Mouse (Mus musculus) embryo, embryonic 11 days (tissue): ENCODE data around the gene Ptpn6.

Experiments used
- DNase-seq: peaks from one replicate; pipeline ENCODE4 v3.0.0-alpha.2; 2015

Ptpn6 gene

DNA sequence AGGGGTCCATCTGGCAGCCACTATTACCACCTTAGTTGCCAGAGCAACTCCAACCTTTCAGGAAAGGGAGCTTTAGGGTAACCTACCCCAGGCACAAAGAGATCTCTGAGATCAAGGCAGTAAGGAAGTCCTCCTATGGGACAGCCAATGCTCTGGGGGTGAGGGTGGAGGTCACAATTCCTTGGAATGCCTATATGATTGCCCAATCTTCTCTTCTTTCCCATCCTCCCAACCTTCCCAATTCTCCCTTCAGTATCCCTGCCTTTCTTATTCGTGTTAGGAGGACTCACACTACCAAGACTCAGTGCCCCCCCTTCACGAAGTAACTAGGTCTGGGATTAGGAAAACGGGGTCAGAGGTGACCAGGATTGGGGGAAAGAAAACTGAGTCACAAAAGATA lies 16.8 kb upstream of the Ptpn6 start:
- no peak for DNase-seq

DNA sequence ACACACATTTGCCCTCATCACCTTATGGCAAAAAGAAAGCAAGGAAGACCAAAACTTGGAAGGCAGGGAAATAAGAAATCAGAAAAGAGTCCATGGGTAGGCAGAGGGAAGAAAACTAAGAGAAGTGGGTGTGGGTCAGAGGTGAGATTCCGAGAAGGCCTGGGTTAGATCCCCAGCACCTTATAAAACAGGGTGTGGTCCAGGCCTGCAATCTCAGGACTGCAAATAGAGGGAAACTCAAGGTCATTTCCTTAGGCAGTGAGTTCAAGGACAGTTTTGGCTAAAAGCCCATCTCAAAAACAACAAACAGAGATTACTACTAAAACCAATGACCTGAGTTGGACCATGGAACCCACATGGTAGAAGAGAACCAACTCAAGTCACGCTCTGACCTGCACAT lies 15.3 kb upstream of the Ptpn6 start:
- DNase-seq: no peak

DNA sequence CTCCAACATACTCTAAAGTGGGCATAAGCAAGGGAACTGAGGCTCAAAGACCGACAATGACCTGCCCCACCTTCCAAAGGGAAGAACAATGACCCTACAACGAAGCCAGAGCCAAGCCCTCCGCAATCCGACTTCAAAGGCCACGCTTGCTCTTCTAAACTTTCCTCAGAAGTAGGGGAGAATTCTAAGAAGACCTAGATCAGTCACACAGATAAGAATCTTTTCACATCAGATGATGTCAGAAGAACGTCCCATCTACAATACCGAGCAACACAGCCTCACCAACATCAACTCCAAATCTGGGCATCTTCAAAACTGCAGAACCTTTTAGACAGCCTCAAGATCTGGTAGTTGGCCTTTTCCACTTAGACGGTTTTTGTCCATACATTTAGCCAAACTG lies 11.9 kb upstream of the Ptpn6 start:
- DNase-seq: no peak

DNA sequence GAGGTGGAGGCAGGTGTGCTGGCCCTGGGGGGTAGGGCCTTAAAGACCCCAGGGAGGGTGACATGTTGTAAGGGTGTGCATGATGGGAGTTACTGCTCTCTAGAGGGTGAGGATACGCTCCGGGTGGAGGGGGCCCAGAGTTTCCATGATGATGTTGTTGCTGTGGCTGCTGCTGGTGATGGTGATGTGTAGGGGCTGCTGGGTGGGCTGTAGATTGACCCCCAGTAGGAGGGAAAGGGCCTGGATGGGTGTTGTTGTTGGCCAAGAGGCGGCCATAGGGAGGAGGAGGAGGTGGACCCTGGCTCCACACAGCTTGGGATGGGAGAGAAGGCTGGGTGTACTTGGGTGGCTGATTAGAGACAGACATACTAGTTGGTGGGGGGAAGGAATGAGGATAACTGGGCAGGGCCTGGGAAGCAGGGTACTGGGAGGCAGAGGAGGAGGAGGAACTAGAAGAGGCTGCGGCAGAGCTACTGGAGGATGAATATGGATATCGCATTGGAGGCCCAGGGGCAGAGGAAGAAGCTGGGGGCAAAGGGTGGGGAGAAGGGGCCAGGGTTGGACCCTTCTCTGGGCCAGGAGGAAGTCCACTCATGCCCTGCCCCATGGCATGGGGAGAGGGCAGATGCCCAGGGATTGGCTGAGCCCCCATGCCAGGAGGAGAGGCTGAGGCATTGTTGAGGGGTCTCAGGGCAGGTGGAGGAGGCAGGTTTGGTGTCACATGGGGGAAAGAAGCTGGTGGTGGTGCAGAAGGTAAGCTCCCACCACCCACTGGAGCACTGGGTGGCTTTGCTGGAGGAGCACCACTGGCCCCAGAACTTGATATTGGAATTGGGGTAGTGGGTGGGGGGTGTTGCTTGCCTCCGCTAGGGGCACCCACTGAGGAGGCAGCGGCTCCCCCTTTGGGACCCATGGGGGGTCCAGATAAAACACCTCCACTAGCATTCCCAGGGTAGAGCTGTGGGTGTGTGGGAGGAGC lies 8.4 kb upstream of the Ptpn6 start:
- DNase-seq: no peak

DNA sequence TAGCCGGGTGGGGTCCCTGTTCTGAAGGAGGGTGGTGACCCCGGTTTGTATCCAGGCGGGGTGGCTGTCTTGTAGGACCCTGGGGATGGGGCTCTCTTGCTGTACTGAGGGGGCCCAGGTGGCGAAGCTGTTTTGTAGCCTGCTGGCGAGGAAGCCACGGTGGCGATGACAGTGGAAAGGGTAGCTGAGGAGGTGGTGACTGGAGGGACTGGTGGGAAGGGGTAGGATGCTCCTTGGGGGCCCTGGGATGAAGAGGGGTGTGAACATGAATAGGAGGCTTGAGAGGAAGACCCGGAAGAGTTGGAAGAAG lies 7.7 kb upstream of the Ptpn6 start:
- DNase-seq: no peak

DNA sequence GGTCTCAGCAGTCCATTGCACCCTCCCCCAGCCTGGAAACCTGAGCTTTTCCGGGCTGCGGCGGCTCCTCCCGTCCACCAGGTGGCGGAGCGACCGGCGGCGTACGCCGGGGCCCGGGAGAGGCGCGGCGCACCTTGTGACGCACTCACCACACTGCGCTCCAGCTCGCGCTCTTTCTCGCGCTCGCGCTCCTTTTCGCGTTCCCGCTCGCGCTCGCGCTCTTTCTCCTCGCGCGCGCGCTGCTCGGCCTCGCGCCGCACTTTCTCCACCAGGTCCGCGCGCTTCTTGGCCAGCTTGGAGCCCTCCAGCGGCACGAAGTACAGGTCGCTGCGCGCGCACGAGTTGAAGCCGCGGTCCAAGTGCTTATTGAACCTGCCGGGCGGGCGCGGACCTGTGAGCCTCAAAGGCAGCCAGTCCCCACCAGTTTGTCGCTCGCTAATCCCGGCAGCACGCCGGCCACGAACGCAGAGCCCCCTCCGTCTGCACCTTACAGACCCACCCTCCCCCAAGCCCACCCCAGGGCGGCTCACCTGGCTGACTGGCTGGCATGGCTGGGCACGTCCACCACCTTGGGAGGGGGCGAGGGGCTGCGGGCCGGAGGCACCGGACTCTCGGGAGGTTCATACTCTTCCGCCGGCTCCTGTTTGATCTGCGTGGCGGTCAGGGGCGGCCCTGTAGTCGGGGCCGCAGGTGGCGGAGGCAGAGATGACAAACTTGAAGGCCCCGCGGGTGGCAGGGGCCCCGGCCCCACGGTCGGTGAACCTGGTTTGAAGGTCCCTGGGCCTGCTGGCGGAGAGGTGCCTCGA lies 7.2 kb upstream of the Ptpn6 start:
- DNase-seq: peak; percentile 99

DNA sequence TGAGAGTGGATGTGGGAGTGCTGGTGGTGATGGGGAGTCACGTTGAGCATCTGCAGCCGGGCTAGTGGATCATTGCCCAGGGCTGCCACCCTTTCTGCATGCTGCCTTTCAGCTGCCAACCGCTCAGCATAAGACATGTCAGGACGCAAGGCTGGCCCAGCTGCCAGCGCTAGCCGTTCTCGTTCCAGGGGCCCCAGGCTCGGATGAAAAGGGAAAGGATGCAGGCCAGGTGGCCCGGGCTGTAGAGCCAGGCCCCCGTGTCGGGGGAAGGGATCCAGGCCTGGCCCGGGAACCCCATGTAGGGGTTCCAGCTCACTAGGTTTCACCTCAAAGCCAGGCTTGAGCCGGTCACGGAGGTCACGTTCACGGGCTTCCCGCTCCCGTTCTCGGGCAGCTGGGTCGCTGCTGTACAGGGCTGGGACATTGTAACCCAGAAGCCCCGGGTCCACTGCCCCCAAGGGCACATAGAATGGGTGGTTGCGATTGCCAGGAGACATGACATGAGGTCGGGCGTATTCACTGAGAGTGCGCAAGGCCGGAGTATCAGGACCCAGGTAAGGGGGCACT lies 6.3 kb upstream of the Ptpn6 start:
- DNase-seq: no peak

DNA sequence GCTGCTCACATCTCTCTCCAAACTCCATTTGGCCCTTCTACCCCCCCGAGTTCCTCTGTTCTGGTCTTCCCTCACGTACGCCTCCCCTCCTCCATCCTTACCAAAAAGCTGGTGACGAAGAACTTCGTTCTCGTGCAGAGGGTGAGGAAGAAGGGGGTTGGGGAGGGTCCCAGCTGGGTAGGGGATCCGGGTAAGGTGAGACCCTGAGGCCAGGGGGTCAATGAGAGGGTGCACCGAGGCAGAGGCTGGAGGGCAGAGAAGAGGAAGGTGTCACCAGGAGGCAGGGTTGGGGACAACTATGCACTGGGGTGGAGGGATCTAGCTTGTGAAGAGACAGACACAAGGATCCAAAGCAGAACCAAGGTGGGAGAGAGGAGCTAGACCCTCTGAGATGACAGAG lies 5.1 kb upstream of the Ptpn6 start:
- DNase-seq: no peak

DNA sequence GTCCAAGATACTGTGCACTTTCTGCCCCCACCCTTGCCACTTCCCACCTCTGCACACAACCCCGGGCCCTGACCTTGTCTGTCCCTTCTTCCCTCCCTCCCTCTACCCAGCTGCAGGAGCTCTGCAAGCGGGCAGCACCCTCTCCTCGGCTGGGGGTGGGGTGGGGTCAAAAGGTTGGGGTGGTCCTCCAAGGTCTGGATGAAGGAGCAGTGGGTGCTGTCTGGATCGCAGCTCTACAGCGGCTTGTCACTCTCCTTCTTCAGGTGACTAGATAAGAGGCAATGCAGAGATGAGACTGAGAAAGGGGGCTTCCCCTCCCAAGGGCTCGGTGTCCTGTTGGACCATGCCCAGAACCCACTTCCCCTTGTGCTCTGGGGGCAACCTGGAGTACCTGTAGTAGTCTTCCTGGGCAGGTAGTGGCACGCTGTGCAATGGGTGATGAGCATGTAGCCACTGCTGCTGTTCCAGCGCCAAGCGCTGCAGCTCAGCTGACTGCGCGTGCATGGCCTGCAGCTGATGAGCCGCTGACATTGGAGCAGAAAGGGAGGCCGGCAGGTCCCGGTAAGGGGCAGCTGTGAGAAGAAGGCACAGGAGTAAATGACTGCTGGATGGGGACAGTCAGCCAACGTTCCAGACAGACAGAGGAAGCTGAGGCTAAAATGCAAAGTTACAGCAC lies 4.5 kb upstream of the Ptpn6 start:
- DNase-seq: no peak

DNA sequence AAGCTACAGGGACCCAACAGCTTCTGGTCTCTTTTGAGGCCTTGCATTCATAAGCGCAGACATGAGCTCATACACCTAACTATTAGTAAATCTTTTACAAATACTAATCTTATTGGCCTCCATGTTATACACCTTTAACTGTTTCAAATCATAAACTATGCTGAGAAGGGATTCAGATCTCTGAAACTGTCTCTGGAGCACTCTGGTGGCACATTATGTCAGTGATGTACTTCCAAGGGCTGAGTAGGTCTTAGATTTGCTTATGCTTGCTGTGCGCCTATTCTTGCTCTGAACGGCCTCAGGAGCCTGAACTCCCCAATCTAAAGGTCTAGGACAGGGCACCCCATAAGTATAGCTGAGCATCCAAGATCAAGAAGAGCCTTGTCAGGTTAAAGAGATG lies 3.3 kb upstream of the Ptpn6 start:
- no peak for DNase-seq

DNA sequence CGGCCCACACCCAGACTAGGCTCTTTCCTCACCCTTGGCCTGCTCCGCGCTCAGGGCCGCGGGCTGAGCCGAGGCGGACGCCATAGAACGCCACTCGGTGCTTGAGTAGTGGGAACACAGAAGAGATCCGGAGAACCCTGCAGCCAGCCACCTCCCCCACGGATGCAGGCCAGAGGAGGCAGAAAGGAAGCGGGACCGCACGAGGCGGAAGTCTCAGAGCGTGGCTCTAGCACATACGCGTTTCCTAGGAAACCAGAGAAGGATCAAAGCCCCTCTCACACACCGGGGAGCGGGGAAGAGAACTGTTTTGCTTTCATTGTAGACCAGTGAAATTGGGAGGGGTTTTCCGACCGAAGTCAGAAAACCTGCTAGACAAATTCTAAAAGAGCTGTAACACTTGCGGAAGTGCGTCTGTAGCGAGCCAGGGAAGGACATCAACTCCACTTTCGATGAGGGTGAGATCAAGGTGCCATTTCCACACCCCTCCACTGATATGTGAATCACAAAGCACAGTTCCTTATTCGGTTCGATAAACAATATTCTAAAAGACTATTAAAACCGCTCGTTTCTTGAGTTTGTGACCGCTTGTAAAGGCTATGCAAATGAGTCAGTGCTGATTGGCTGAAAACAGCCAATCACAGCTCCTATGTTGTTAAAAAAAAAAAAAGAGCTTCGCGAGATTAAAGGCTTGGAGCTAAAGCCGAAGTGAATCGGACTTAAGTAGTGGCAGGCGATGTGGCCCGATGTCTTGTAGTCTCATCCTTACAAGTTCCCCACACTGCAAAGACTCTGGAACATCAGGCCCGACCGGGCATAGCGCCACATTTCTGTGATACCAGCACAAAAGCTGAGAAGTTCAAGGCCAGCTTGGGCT lies 2.6 kb upstream of the Ptpn6 start, which contains the start of gene Grcc10:
Gene Grcc10, minus strand, starts transcription at position 487 of the 874 bp plus-strand sequence.
- DNase-seq: peak; percentile 97

DNA sequence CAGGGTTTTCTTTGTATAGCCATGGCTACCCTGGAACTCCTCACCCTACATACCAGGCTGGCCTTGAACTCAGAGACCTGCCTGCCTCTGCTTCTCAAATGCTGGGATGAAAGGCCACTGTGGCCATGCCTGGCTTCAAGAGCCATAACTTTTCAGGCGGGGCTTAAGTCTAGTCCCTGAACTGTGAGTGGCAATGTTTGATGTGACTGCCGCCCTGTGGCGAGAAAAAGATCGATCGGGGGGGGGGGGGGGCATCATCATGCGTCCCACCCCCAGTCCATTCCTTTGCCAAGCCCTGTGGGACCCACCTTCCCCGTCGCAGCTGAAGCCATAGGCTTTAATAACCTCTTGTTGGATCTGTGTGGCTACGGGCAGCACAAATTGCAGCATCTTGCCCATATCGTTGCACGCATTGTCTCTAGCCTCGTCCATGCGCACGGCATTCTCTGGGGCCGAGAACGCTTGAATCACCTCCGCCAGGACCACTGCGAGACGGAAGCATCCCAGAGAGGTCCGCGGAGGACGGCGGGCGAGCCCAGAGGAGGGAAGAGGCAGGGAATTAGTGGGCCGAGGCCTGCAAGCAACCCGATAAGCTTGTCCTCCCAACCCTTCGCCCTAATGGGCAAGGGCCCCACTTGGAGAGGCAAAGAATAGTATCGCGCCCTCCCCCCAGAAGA lies 1.8 kb upstream of the Ptpn6 start:
- DNase-seq: peak; percentile 81

DNA sequence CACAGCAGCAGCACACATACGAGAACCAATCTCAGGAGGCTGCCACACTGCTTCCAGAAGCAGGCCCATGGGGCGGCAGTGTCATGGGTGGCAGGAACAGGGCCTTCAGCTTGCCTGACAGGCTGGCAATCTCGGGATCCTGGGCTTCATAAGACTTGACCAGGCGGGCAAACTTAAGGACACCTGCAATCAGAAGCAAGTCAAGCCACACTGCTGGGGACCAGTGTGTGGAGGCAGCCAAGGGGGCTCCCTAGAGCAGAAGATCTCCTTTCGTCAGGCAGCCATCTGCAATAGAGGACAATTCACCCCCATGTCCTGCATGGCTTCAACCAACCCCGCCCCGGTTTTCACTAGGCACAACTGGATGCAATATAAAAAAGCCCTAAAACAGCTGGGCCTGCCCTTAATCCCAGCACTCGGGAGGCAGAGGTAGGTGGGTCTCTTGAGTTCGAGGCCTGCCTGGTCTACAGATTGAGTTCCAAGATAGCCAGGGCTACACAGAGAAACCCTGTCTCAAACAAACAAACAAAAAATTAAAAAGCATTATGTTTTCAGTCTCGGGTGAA lies 800 bp upstream of the Ptpn6 start:
- DNase-seq: no peak

DNA sequence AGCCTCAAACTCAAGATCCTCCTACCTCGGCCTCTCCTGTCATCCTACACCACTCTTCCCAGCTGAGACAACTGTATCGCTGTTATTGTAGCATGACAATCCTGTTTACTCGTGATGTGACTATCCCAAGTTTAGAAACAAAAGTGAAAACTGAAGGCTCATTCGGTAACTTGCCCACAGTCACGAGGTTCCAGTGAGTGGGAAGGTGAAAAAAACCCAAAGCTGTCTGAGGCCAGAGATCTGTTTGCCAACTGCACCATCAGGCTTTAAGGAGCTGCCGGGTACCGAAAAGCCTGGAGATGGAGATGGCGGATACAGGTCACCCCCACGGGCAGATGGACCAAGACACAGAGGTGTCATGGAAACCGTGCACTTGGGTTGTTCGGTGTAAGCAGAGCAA lies 1.5 kb downstream of the Ptpn6 start:
- no peak for DNase-seq

DNA sequence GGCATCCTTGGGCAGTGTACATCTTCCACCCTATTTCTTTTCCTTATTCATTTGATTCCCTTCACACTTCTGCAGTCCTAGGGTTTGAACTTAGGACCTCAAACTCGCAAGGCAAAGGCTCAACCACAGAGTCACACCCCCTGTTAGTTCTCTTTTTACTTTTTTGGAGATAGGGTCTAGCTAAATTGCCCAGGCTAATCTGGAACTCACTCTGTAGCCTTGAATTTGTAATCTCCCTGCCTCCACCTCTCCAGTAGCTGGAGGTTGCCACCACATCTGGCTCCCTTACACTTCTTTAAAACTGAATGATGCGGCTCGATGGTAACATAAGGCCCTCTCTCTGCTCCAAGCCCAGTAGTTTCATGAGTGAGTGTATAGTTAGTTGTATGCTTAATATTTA lies 4.1 kb downstream of the Ptpn6 start:
- DNase-seq: no peak

DNA sequence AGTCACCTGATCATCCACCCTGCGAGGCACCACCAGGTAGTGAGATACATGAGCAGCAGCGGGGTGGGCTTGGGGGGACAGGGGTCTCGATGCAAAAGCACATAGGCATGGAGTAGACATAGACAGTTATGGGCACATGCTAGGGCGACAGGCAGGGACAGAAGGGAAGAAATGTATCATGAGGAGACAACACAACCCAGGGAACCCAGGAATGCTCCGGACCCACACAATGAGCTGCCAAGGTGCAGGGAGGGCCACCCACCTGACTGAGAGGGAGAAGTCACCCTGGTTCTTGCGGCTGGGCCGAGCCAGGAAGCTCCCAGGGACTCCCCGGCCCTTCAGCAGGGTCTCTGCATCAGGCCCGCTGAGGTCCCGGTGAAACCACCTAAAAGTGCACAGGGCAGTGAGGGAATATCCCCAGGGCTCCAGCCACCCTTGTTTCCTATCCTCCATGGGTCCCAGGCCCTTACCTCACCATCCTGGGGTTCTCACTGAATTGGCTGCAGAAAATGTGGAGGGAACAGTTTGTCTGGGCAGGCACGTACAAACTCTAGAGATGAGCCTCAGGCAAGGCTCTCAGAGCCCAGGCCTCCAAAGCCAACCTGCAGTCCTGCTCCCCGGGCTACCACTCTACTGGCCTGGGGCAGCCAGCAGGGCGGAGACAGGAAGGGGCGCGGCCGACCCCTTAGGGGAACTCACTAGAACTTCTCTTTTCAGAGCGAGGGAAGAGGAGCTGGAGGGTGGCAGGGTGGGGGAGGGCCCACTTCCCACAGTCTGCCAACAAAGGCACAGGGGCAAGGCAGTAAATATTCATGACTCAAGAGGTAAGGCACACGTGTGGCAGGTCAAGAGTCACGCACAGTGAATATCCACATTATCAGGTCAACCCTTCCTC lies 5.8 kb downstream of the Ptpn6 start:
- peak; percentile 37 for DNase-seq

DNA sequence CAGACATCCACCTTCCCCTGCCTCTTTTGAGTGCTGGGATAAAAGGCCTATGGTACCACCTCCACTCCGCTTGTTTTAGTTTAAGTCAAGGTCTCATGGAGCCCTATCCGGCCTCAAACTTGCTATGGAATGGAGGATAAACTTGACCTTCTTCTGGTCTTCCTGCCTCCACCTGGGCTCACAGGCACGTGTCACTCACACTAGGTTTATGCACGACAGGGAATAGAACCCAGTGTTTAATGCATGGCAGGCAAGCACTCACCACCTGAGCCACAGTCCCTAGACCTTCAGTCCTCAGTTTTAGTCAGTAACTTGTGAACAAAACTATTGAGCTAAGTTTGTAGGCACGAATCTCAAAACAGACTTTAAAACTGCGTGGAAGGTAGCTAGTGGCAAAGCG lies 7.5 kb downstream of the Ptpn6 start:
- no peak for DNase-seq

DNA sequence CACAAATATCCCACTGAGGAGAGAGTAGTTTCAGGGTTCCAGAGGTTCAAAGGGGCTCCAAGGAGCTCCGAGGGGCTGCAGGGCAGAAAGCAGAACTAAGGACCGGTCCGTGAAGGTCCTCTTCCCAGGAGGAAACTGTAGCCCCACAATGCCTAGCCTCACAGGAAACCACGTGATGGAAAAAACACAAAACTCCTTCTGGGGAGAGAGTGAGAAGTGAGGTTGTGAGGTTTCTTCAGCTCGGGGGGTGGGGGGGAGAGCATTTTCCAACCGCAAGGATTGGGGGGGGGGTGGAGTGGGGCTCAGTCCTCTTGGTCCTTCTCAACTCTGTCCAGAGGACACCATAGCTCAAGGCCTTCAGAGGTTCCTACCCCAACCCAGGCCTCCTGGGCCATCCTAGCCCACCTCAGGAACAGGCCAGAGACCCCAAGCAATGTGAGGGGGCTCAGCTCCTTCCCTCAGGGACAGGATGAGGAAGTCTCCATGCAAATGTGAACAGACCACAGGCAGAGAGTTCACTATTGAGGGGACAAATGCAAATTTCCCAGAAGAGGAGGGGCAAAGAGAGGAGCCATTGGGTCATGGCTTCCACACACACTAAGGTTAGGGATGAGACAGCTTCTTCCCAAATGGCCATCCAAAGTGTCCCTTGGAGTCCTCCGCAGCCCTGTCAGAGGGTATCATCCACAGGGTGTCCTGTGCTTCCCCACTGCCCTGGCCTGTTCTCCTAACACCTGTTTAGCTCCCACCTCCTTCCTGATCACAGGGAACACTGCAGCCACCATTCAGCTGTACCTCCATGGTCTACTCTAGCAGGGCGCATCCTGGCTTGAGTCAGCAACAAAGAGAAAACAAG lies 8.4 kb downstream of the Ptpn6 start:
- DNase-seq: no peak

DNA sequence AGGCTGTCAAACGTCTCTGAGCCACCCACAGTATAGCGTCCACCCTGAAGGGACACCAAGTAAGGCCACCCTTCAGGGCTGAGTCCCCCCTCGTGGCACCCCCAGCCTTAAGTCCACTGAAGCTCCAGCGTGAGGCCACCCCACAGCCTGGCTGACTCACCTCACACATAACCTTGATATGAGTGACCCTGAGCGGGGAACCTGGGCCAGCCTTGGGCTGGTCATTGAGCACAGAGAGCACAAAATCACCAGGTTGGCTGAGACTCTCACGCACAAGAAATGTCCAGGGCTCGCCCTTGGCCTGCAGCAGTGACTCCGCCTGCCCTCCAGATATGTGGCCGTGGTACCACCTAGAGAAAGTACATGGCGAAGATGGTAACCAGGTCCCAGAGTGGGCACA lies 9.9 kb downstream of the Ptpn6 start:
- DNase-seq: no peak
